Mouse (Mus musculus) gastrocnemius, postnatal 4 days (tissue): Measurements from ENCODE around the gene Gpr68. TPM values are rescaled to one million over a fixed set of nuclear protein-coding genes. Genes with fewer than 3 reads are reported as not detected.

Source experiments
- DNase-seq, 2 experiments: peaks; one replicate each; pipeline ENCODE4 v3.0.0; 2021 to 2022; ENCODE audit warnings: low spot score in 2 of 2, mixed read lengths in 2 of 2
- long read RNA-seq, 2 experiments: library from polyadenylated mRNA; stranded (forward); transcript quantifications; one replicate each; pipeline ENCODE4 v2.0.0; 2021
- total RNA-seq, 2 experiments: library from RNA; stranded (reverse); gene quantifications; 2 replicates each; pipeline ENCODE4 v1.2.3; 2021

The Gpr68 gene
- under 1 TPM; 0.23 to 0.49 TPM for total RNA-seq
- long read RNA-seq, experiment 1 = 0 reads
- long read RNA-seq, experiment 2 = 0 reads

- DNase-seq = no peak
These were observed at the start of gene Gpr68 for GRCm38 (mm10) chr12:100907598-100908297. Gene Gpr68 (minus strand): TSS chr12:100908198.

DNA sequence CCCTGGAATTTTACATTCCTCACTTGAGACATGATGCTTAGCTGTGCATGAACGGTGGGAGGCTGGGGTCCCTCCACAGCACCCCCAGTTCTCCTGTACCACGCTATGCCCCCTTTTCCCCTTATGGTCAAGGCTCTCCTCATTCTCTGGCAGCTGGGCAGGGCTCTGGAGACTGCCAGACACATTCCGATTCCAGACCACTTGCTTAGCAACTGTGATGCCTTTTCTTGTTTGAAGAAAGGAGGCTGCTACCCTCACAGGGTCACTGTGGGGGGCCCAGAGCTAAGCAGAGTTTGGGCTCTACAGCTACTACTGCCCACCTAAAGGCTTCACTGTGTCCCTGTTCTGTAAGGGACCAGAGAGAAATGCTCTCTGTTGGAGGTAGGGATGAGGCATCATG is 49.3 kb upstream of the Gpr68 start:
- no peak for DNase-seq

DNA sequence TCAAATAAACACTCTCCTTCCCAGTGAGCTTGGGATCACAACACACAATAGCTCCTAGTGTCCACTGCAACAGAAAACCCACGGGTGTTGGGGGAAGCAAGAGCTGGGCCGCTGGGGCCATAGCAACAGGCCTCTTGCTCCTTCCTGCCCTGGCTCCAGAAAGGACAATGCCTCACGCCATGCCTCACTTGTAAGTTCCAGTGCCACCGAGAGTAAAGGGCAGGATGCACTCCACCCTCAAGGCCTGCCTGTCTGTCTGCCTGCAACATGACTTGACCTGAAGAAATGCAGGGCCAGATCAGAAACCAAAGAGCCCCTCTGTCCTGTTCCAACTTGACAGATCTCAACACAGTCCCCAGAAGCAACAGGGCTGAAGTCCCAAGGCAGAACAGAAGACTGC is 48.8 kb upstream of the Gpr68 start:
- DNase-seq = no peak

GRCm38 (mm10) chr12:100956028-100956427 is 48.0 kb upstream of the Gpr68 start:
- no peak for DNase-seq

DNA sequence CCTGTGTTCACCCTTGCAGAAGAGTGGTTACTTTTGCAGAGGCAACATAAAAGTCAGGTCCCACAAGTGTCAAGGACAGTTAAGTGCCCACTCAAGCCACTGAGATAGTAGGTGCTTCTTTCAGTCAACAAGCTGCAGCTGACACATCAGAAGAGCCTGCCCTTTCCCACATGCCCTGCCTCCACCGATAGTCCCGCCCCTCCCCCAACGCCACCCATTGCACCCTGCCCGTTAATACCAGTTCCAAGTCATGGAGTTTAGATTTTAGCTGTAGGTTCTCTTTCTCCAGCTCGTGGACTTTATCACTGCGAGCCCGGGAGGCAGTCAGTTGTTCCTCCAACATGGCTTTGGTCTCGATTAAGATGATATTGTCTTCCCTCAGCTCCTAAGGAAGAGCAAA is 45.9 kb upstream of the Gpr68 start:
- no peak for DNase-seq

- peak; percentile 66 to 79 for DNase-seq
These were observed 44.4 kb upstream of the Gpr68 start for GRCm38 (mm10) chr12:100952193-100952931.

- no peak for DNase-seq
These were observed 41.1 kb upstream of the Gpr68 start for GRCm38 (mm10) chr12:100949146-100949545.

- DNase-seq = no peak
These were observed 40.0 kb upstream of the Gpr68 start for GRCm38 (mm10) chr12:100948021-100948420.

- DNase-seq = no peak
These were observed 38.0 kb upstream of the Gpr68 start for GRCm38 (mm10) chr12:100945948-100946347.

GRCm38 (mm10) chr12:100945501-100945900 is 37.5 kb upstream of the Gpr68 start:
- no peak for DNase-seq

DNA sequence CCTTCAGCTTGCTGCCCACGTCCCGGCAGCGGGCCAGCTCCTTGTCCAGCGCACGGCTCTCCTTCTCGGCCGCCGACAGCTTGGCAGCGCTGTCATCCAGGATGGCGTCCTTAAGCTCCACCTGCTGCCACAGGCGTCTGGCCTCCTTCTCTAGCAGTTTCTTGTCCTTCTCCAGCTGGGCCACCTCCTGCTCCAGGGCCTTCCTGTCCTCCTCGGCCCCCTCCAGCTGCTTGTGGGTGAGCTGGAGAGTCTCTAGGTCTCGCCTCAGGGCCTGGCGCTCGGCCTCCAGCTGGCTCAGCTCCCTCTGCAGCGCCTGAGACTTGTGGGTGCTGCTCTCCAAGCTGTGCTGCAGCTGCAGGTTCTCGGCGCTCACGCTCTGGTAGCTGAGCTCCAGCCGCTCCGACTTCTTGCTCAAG is 36.9 kb upstream of the Gpr68 start:
- DNase-seq = no peak

- no peak for DNase-seq
These were observed 35.1 kb upstream of the Gpr68 start for GRCm38 (mm10) chr12:100943146-100943545.

- no peak for DNase-seq
These were observed 33.4 kb upstream of the Gpr68 start for GRCm38 (mm10) chr12:100941361-100941760.

DNA sequence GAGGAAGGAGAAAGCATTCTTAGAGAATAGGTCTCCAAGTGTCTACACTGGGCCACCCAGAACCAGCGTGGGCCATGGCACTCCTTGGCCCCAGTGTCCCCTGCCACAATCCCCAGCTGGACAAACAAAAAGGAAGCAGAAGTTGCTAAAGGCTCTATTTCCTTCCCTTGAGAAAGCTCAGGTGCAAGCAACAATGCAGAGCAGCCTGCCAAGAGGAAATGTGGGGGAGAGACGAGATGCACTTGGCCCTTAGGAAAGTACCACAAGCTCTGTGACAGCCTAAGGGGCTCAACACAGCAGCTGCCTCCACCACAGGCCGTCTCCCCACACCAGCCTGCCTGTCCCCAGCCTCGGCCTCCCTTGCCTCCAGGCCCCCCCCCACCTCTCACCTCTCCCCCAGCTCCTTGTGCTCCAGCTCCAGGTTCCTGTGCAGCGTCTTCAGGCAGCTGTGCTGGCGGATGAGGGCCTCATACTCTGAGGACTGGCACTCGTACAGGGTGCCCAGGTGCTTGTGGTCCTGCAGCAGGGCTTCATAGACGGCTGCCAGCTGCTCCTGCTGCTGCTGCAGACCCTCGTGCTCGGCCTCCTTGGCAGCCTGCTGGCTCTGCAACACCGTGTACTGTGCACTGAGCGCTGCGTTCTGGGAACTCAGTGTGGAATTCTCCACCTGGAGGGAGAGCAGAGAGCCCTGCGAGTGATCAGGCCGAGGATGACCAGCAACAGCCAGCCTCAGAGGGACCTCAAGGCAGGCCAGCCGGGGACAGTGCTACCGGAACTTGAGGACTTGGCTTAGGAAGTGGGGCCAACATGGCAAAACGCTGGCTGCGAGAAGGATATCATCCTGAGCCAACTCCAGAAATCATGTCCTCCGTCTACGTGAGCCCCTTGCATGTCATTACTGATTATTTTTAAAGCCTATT is 29.7 kb upstream of the Gpr68 start:
- DNase-seq = no peak

- no peak for DNase-seq
These were observed 28.7 kb upstream of the Gpr68 start for GRCm38 (mm10) chr12:100936737-100937136.

- DNase-seq = peak; percentile 48 to 65
These were observed 28.1 kb upstream of the Gpr68 start for GRCm38 (mm10) chr12:100936116-100936515.

GRCm38 (mm10) chr12:100934796-100935195 is 26.8 kb upstream of the Gpr68 start:
- DNase-seq = no peak

DNA sequence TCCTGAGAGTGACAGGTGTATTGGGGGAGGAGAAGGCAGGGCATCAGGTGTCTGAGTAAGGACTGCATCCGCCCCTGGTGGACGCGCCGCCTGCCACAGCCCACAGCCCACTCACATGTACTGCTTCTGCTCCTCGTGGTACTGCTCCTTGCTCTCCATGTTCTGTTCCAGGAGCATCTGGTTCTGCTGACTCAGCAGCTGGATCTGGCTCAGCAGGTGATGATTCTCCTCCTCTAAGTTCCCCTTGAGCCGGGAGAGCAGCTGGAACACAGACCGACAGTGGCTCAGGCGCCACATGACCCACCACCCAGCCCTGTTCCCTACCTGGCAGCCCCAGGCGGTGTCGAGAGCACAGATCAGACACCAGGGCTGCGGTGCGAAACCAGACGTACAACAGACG is 23.7 kb upstream of the Gpr68 start:
- DNase-seq = no peak

GRCm38 (mm10) chr12:100928286-100928685 is 20.3 kb upstream of the Gpr68 start:
- no peak for DNase-seq

- peak; percentile 37 to 58 for DNase-seq
These were observed 17.9 kb upstream of the Gpr68 start for GRCm38 (mm10) chr12:100925644-100926619.
